Mouse (Mus musculus): Measurements from ENCODE around the gene Filip1. TPM values are rescaled to one million over a fixed set of nuclear protein-coding genes. Genes with fewer than 3 reads are reported as not detected.

The Filip1 gene
- total and polyA plus RNA-seq, 2 experiments from 2014 or later: 5.9 to 9.2 TPM

DNA sequence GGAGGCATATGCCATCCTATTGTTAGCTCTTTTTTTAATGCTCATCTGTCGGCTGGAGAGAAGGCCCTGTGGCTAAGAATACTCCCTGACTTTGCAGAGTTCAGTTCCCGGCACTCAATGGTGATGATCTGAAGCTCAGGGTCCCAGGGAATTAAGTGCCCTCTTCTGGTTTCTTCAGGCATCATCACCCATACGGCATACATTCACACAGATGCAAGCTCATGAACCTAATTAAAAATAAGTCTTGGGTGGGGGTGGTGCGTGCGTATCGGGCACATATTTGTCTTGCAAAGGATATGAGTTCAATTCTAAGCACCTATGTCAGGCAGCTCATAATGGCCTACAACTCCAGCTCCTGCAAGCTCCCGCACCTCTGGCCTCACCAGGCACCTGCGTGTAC lies 39.1 kb downstream of the Filip1 start:
- TF ChIP-seq CTCF (IDR thresholded peaks at IDR 0.05; ENCODE audit: low read depth): no peak
- 89% methylated on average over 8 of the region's 8 CpGs for WGBS
- Histone ChIP-seq H3K4me2 (ENCODE audit: low read depth) (no peak overlapping the region), H3K4me1 (ENCODE audit: insufficient read depth) (0 out of 2 replicates have a peak, but pooled peaks cover 3% of the 10 kb centered on the region), H3K9me3 (ENCODE audit: low read length) (no peaks in the 10 kb centered on the region), H3K9ac (no peak overlapping the region), H3K36me3 (ENCODE audit: insufficient read depth) (no peaks in the 10 kb centered on the region), H3K27me3 (ENCODE audit: insufficient read depth, low read length) (no peaks in the 10 kb centered on the region), H3K27ac (ENCODE audit: low read depth, low read length) (no peak overlapping the region), H3K4me3 (ENCODE audit: low read depth, low read length) (no peak overlapping the region)
- no peak for DNase-seq
- ATAC-seq: no peak

GRCm38 (mm10) chr9:79972705-79973104 lies 39.9 kb downstream of the Filip1 start:
- H3K4me3 ChIP-seq (ENCODE audit: low read depth, low read length): no peak overlapping the region
- DNase-seq: no peak
- H3K9ac ChIP-seq: no peak overlapping the region
- H3K27me3 ChIP-seq (ENCODE audit: insufficient read depth, low read length): no peaks in the 10 kb centered on the region
- no peak for ATAC-seq
- H3K36me3 ChIP-seq (ENCODE audit: insufficient read depth): no peaks in the 10 kb centered on the region
- no peak overlapping the region for H3K27ac ChIP-seq (ENCODE audit: low read depth, low read length)
- WGBS: 81% methylated on average over 6 of the region's 6 CpGs
- 0 out of 2 replicates have a peak, but pooled peaks cover under 1% of the 10 kb centered on the region for H3K4me1 ChIP-seq (ENCODE audit: insufficient read depth)
- no peak for TF ChIP-seq CTCF (IDR thresholded peaks at IDR 0.05; ENCODE audit: low read depth)
- no peak overlapping the region for H3K4me2 ChIP-seq (ENCODE audit: low read depth)
- no peaks in the 10 kb centered on the region for H3K9me3 ChIP-seq (ENCODE audit: low read length)

DNA sequence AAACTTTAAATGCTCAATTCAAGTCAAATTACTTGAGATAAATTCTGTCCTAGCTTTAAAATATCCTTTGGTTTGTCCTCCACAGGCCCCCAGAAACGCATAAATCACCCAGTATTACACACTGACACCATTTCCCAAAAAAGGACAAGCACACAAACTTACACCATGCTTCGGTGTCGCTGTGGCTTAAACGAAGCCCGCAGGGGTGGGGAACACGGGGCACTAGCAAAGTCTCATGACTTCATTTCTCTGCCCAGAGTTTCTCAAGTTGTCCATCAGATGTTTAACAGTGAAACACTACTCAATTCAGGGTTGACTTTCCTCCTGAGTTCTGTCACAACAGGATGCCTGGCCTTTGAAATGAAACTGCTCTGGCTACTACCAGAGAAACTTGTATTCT lies 41.0 kb downstream of the Filip1 start:
- no peak for DNase-seq
- H3K36me3 ChIP-seq (ENCODE audit: insufficient read depth): no peaks in the 10 kb centered on the region
- H3K4me1 ChIP-seq (ENCODE audit: insufficient read depth): no peaks in the 10 kb centered on the region
- TF ChIP-seq CTCF (IDR thresholded peaks at IDR 0.05; ENCODE audit: low read depth): no peak
- no peak overlapping the region for H3K9ac ChIP-seq
- no peak overlapping the region for H3K4me3 ChIP-seq (ENCODE audit: low read depth, low read length)
- H3K27me3 ChIP-seq (ENCODE audit: insufficient read depth, low read length): no peaks in the 10 kb centered on the region
- WGBS: 80% methylated on average over 6 of the region's 6 CpGs
- no peak overlapping the region for H3K4me2 ChIP-seq (ENCODE audit: low read depth)
- ATAC-seq: no peak
- no peaks in the 10 kb centered on the region for H3K9me3 ChIP-seq (ENCODE audit: low read length)
- no peak overlapping the region for H3K27ac ChIP-seq (ENCODE audit: low read depth, low read length)

GRCm38 (mm10) chr9:79970659-79971118 lies 42.0 kb downstream of the Filip1 start:
- Histone ChIP-seq H3K36me3 (ENCODE audit: insufficient read depth) (no peaks in the 10 kb centered on the region), H3K4me3 (ENCODE audit: low read depth, low read length) (no peak overlapping the region), H3K9ac (no peak overlapping the region), H3K27me3 (ENCODE audit: insufficient read depth, low read length) (no peaks in the 10 kb centered on the region), H3K27ac (ENCODE audit: low read depth, low read length) (no peak overlapping the region), H3K9me3 (ENCODE audit: low read length) (no peaks in the 10 kb centered on the region), H3K4me1 (ENCODE audit: insufficient read depth) (no peaks in the 10 kb centered on the region), H3K4me2 (ENCODE audit: low read depth) (no peak overlapping the region)
- no peak for DNase-seq
- 66% methylated on average over 8 of the region's 8 CpGs for WGBS
- ATAC-seq: no peak
- no peak for TF ChIP-seq CTCF (IDR thresholded peaks at IDR 0.05; ENCODE audit: low read depth)

GRCm38 (mm10) chr9:79969544-79969943 lies 43.1 kb downstream of the Filip1 start:
- 86% methylated on average over 4 of the region's 4 CpGs for WGBS
- no peaks in the 10 kb centered on the region for H3K4me1 ChIP-seq (ENCODE audit: insufficient read depth)
- H3K36me3 ChIP-seq (ENCODE audit: insufficient read depth): no peaks in the 10 kb centered on the region
- no peak for DNase-seq
- no peak overlapping the region for H3K9ac ChIP-seq
- ATAC-seq: no peak
- H3K27me3 ChIP-seq (ENCODE audit: insufficient read depth, low read length): no peaks in the 10 kb centered on the region
- H3K4me3 ChIP-seq (ENCODE audit: low read depth, low read length): no peak overlapping the region
- no peak for TF ChIP-seq CTCF (IDR thresholded peaks at IDR 0.05; ENCODE audit: low read depth)
- no peaks in the 10 kb centered on the region for H3K9me3 ChIP-seq (ENCODE audit: low read length)
- H3K4me2 ChIP-seq (ENCODE audit: low read depth): no peak overlapping the region
- no peak overlapping the region for H3K27ac ChIP-seq (ENCODE audit: low read depth, low read length)

GRCm38 (mm10) chr9:79966711-79967487 lies 45.8 kb downstream of the Filip1 start:
- Histone ChIP-seq H3K4me1 (ENCODE audit: insufficient read depth) (no peaks in the 10 kb centered on the region), H3K27me3 (ENCODE audit: insufficient read depth, low read length) (no peaks in the 10 kb centered on the region), H3K4me3 (ENCODE audit: low read depth, low read length) (no peak overlapping the region), H3K36me3 (ENCODE audit: insufficient read depth) (no peaks in the 10 kb centered on the region), H3K9ac (no peak overlapping the region), H3K27ac (ENCODE audit: low read depth, low read length) (no peak overlapping the region), H3K9me3 (ENCODE audit: low read length) (no peaks in the 10 kb centered on the region), H3K4me2 (ENCODE audit: low read depth) (no peak overlapping the region)
- WGBS: 71% methylated on average over 12 of the region's 12 CpGs
- no peak for ATAC-seq
- no peak for DNase-seq
- TF ChIP-seq CTCF (IDR thresholded peaks at IDR 0.05; ENCODE audit: low read depth): no peak

- H3K4me1 ChIP-seq (ENCODE audit: insufficient read depth): no peaks in the 10 kb centered on the region
- 86% methylated on average over 14 of the region's 14 CpGs for WGBS
- no peaks in the 10 kb centered on the region for H3K27me3 ChIP-seq (ENCODE audit: insufficient read depth, low read length)
- H3K9ac ChIP-seq: no peak overlapping the region
- H3K36me3 ChIP-seq (ENCODE audit: insufficient read depth): no peaks in the 10 kb centered on the region
- DNase-seq (no peak), ATAC-seq (no peak)
- H3K27ac ChIP-seq (ENCODE audit: low read depth, low read length): no peak overlapping the region
- TF ChIP-seq CTCF (IDR thresholded peaks at IDR 0.05; ENCODE audit: low read depth): no peak
- H3K4me3 ChIP-seq (ENCODE audit: low read depth, low read length): no peak overlapping the region
- H3K9me3 ChIP-seq (ENCODE audit: low read length): no peaks in the 10 kb centered on the region
- H3K4me2 ChIP-seq (ENCODE audit: low read depth): no peak overlapping the region
Measured at GRCm38 (mm10) chr9:79965600-79966392, 46.9 kb downstream of the Filip1 start.
